8 mouse cellular contexts compared by ENCODE assay signal in the genomic region with DNA sequence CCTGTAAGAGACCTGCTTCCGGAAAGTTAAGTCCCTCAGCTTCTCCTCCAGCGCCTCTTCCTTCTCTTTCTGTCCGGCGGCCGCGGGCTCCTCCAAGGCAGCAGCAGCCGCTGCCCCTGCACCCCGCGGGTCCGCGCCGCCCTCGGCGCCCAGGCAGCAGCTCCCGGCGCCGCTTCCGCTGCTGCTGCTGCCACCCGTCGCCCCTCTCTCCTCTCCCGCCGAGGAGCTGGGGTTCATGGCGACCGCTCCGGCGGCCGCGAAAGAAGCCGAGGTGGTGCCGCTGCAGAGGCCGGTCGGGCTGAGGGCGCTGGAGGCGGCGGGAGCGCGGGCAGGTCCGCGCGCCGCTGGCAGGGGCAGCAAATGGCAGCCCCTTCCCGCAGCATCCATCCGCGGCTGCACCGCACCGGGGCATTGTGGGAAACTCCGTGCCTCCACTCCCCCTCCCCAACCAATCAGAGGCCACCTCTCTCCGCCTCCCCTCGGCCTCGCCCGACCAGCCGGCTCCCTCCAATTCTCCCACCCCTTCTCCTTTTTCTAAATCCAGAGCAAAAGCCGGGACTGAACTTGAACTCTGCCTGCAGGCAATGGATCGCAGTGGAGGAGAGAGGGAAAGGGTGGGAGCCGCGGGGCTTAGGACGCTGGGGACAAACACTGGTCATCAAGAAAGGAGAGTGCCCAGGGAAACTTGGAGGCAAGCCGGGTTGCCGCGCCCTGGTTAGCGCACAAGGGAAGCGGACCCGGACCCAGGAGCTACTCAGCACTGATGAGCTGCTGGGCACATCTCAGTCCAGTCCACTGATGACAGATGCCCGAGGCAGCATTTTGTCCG. TPM values are rescaled to one million over a fixed set of nuclear protein-coding genes. Genes with fewer than 3 reads are reported as not detected.
DNase-seq lines count a peak whose midpoint lies in the region; ATAC-seq and TF ChIP-seq lines count a peak whose summit lies in the region.

A gene (minus strand): TSS at position 623 of the 829 bp plus-strand sequence.

- H3K27me3 ChIP-seq in heart, adult 2 months (ENCODE audit: control insufficient read depth, insufficient read depth, low read length), result peaks cover 11% of the 10 kb centered on the region
- H3K27me3 ChIP-seq in forebrain, embryonic 15.5 days, result no peaks in the 10 kb centered on the region; the same call in 1 of the 2 replicates
- H3K27me3 ChIP-seq in hindbrain, postnatal 0 days (ENCODE audit: insufficient read depth, low read length), result no peaks in the 10 kb centered on the region
- H3K27me3 ChIP-seq in midbrain, embryonic 15.5 days (replicated peaks), result peaks cover 3% of the 10 kb centered on the region; the same call in 1 of the 2 replicates

- no peak for TF ChIP-seq CTCF in heart, adult 2 months (IDR thresholded peaks at IDR 0.05)
- TF ChIP-seq CTCF in hindbrain, postnatal 0 days (IDR thresholded peaks at IDR 0.05; ENCODE audit: low read depth), result no peak

- DNase-seq in heart, adult 2 months, result peak; percentile 9 to 30
- DNase-seq in heart, postnatal 25 days (ENCODE audit: low spot score), result no peak
- DNase-seq in cerebellum, adult 11 months, result peak; percentile 75
- DNase-seq in hindbrain, postnatal 0 days (ENCODE audit: low spot score), result peak; percentile 93
- peak; percentile 88 to 89 for DNase-seq in left cerebral cortex, postnatal 14 days (ENCODE audit: low spot score in 2 of 2)
- DNase-seq in urinary bladder, postnatal 25 days (ENCODE audit: low spot score), result peak; percentile 30

- H3K36me3 ChIP-seq in heart, adult 2 months (ENCODE audit: control insufficient read depth, insufficient read depth, low read length), result no peaks in the 10 kb centered on the region
- no peaks in the 10 kb centered on the region for H3K36me3 ChIP-seq in forebrain, embryonic 15.5 days
- H3K36me3 ChIP-seq in hindbrain, postnatal 0 days (ENCODE audit: insufficient read depth, low read length), result no peaks in the 10 kb centered on the region
- no peaks in the 10 kb centered on the region for H3K36me3 ChIP-seq in midbrain, embryonic 15.5 days (replicated peaks)

- no peak for TF ChIP-seq EP300 in heart, adult 2 months (IDR thresholded peaks at IDR 0.05; ENCODE audit: insufficient read depth, low read depth, low read length)

- no peaks in the 10 kb centered on the region for H3K4me1 ChIP-seq in heart, adult 2 months (ENCODE audit: control insufficient read depth, insufficient read depth, low read length)
- H3K4me1 ChIP-seq in forebrain, embryonic 15.5 days, result peaks cover 42% of the 10 kb centered on the region
- H3K4me1 ChIP-seq in hindbrain, postnatal 0 days (ENCODE audit: insufficient read depth, low read length), result peaks cover 6% of the 10 kb centered on the region
- peaks cover 42% of the 10 kb centered on the region for H3K4me1 ChIP-seq in midbrain, embryonic 15.5 days

- H3K9me3 ChIP-seq in forebrain, embryonic 15.5 days, result no peaks in the 10 kb centered on the region
- H3K9me3 ChIP-seq in hindbrain, postnatal 0 days (ENCODE audit: low read length), result no peaks in the 10 kb centered on the region; the same call in 1 of the 2 replicates
- H3K9me3 ChIP-seq in midbrain, embryonic 15.5 days, result no peaks in the 10 kb centered on the region

- peak within 1 kb of the TSS; percentile 92 for H3K4me2 ChIP-seq in forebrain, embryonic 15.5 days (replicated peaks)
- peak within 1 kb of the TSS; percentile 83 for H3K4me2 ChIP-seq in hindbrain, postnatal 0 days (ENCODE audit: low read depth, low read length)
- peak within 1 kb of the TSS; percentile 94 for H3K4me2 ChIP-seq in midbrain, embryonic 15.5 days

- 2% methylated on average over 59 of the region's 65 CpGs for WGBS in heart, adult 2 months
- WGBS in forebrain, embryonic 15.5 days, result under 1% methylated on average over 65 of the region's 65 CpGs
- 2% methylated on average over 50 of the region's 65 CpGs for WGBS in hindbrain, postnatal 0 days
- WGBS in midbrain, embryonic 15.5 days, result under 1% methylated on average over 65 of the region's 65 CpGs

- no peak for TF ChIP-seq POLR2A in heart, adult 2 months (IDR thresholded peaks at IDR 0.05; ENCODE audit: insufficient read depth, low read depth, low read length)

- peak within 1 kb of the TSS; percentile 46; the same call in 1 of the 2 replicates for H3K9ac ChIP-seq in heart, adult 2 months (ENCODE audit: low read depth, low read length)
- H3K9ac ChIP-seq in forebrain, embryonic 15.5 days (replicated peaks), result peak within 1 kb of the TSS; percentile 88
- peak within 1 kb of the TSS; percentile 75 for H3K9ac ChIP-seq in hindbrain, postnatal 0 days (replicated peaks; ENCODE audit: low read length)
- peak within 1 kb of the TSS; percentile 82 for H3K9ac ChIP-seq in midbrain, embryonic 15.5 days

- peak; percentile 98 for ATAC-seq in forebrain, embryonic 15.5 days (replicated peaks)
- ATAC-seq in hindbrain, postnatal 0 days, result peak; percentile 96
- ATAC-seq in midbrain, embryonic 15.5 days (replicated peaks), result peak; percentile 96

- intact Hi-C loops in heart, adult 2 months (cut with DNase I), result no loop called here
- intact Hi-C loops in heart, postnatal 25 days (cut with DNase I), result no loop called here
- intact Hi-C loops in left cerebral cortex, postnatal 14 days (cut with DNase I), result loop anchor here (2.0 kb wide), 1 partner anchor 57 kb away; no protein-coding TSS in a partner anchor

- no peaks in the 10 kb centered on the region for H3K79me2 ChIP-seq in heart, adult 2 months (replicated peaks; ENCODE audit: control insufficient read depth, insufficient read depth, low read length)

- H3K4me3 ChIP-seq in heart, adult 2 months, result peak within 1 kb of the TSS; percentile 31
- peak within 1 kb of the TSS; percentile 84 for H3K4me3 ChIP-seq in forebrain, embryonic 15.5 days
- H3K4me3 ChIP-seq in hindbrain, postnatal 0 days (ENCODE audit: low read length), result peak within 1 kb of the TSS; percentile 84
- peak within 1 kb of the TSS; percentile 77 for H3K4me3 ChIP-seq in midbrain, embryonic 15.5 days

- no peak within 1 kb of the TSS for H3K27ac ChIP-seq in heart, adult 2 months
- peak within 1 kb of the TSS; percentile 81 for H3K27ac ChIP-seq in forebrain, embryonic 15.5 days (replicated peaks)
- peak within 1 kb of the TSS; percentile 37 for H3K27ac ChIP-seq in hindbrain, postnatal 0 days
- peak within 1 kb of the TSS; percentile 88 for H3K27ac ChIP-seq in midbrain, embryonic 15.5 days

RNA-seq across cellular contexts. Expression of the gene that starts here (rescaled TPM):
- under 1 TPM; 0.08 to 0.18 TPM for total RNA-seq in heart, adult 2 months (2021)
- polyA plus RNA-seq in heart, adult 2 months (2012; rRNA removed), result 0.04 and 0.15 TPM in 2 replicates
- total RNA-seq in heart, postnatal 25 days (2021), result under 1 TPM; 0.20 to 0.29 TPM
- 7.2 and 9.9 TPM in 2 replicates for polyA plus RNA-seq in forebrain, embryonic 15.5 days (2015; fragmentation: Nextera tagmentation; extraction: Ambion mirVana)
- total RNA-seq in hindbrain, postnatal 0 days (2014; rRNA removed), result 20.1 and 22.3 TPM in 2 replicates
- polyA plus RNA-seq in hindbrain, postnatal 0 days (2015; fragmentation: Nextera tagmentation; extraction: Ambion mirVana), result 4.4 and 4.5 TPM in 2 replicates
- 10 to 100 TPM; 62.4 to 68.7 TPM for total RNA-seq in left cerebral cortex, postnatal 14 days (2021)
- 6.9 and 8.9 TPM in 2 replicates for polyA plus RNA-seq in midbrain, embryonic 15.5 days (2015; fragmentation: Nextera tagmentation; extraction: Ambion mirVana)

Comparison
In these comparisons a context has a peak if more than half of its experiments do, and no peak if none do; other contexts are left out.
1. RNA of the gene that starts here (total RNA-seq): 62.4 to 68.7 TPM in left cerebral cortex, postnatal 14 days and 20.1 to 22.3 TPM in hindbrain, postnatal 0 days; 0.20 to 0.29 TPM in heart, postnatal 25 days and 0.08 to 0.18 TPM in heart, adult 2 months; every median in the first group is over 10 times any median in the second.
2. Peak in DNase-seq, H3K4me3 ChIP-seq and H3K9ac ChIP-seq in heart, adult 2 months; RNA of the gene not detected or under 1 TPM.
3. H3K4me3 ChIP-seq: peak in every context shown above with its lines; median percentile 84 in forebrain, embryonic 15.5 days; 84 in hindbrain, postnatal 0 days; 77 in midbrain, embryonic 15.5 days; 31 in heart, adult 2 months.
4. Peak in every context shown above with its lines, with median percentiles within 50 percentile points of each other: H3K9ac ChIP-seq, ATAC-seq and H3K4me2 ChIP-seq.